Mouse (Mus musculus) liver, embryonic 12.5 days (tissue): Measurements from ENCODE around the gene Gnmt. TPM values are rescaled to one million over a fixed set of nuclear protein-coding genes. Genes with fewer than 3 reads are reported as not detected.
A peak's percentile ranks its signal among the peaks of the same experiment; 100 is the strongest.

Experiments used
- ATAC-seq: fragments of 200-750 bp; cut with Nextera tagmentation; 2 replicates; pipeline ENCODE4 v1.8.0; 2017; ENCODE audit warnings: moderate number of reproducible peaks, mild to moderate bottlenecking, moderate library complexity
- H3K27ac ChIP-seq: fragments of 300-500 bp; sonication (generic); 2 replicates; pipeline ENCODE4 v1.5.1; 2016; ENCODE audit warnings: mild to moderate bottlenecking
- H3K27me3 ChIP-seq: fragments of 300-500 bp; sonication (generic); replicated peaks from 2 replicates; pipeline ENCODE4 v1.6.1; 2016; ENCODE audit warnings: mild to moderate bottlenecking, moderate library complexity
- H3K36me3 ChIP-seq: fragments of 300-500 bp; sonication (generic); 2 replicates; pipeline ENCODE4 v1.6.1; 2016; ENCODE audit warnings: mild to moderate bottlenecking, moderate library complexity
- H3K4me1 ChIP-seq: fragments of 300-500 bp; sonication (generic); 2 replicates; pipeline ENCODE4 v1.6.1; 2016
- H3K4me2 ChIP-seq: fragments of 300-500 bp; sonication (generic); 2 replicates; pipeline ENCODE4 v1.6.1; 2016; ENCODE audit warnings: mild to moderate bottlenecking, moderate library complexity
- H3K4me3 ChIP-seq: fragments of 300-500 bp; sonication (generic); 2 replicates; pipeline ENCODE4 v1.5.1; 2016; ENCODE audit warnings: mild to moderate bottlenecking, moderate library complexity
- H3K9ac ChIP-seq: fragments of 300-500 bp; sonication (generic); 2 replicates; pipeline ENCODE4 v1.6.1; 2016; ENCODE audit warnings: mild to moderate bottlenecking, moderate library complexity
- H3K9me3 ChIP-seq: fragments of 300-500 bp; sonication (generic); replicated peaks from 2 replicates; pipeline ENCODE4 v1.6.1; 2016; ENCODE audit warnings: mild to moderate bottlenecking, moderate library complexity
- WGBS: fragments of 180-500 bp; shearing (Covaris S2); methylation state at CpG from one replicate; pipeline ENCODE4 v1.1.7; 2016; ENCODE audit not compliant: insufficient replicate concordance; 5-methylcytosine and 5-hydroxymethylcytosine counted together
- polyA plus RNA-seq: library from polyadenylated mRNA; unstranded; fragments of >200 nt; fragmentation: Nextera tagmentation; extraction: Ambion mirVana; gene quantifications from 2 replicates; pipeline ENCODE4 v1.2.1, GENCODE M21; 2016

Gnmt gene
- polyA plus RNA-seq, 1 experiment from 2014 or later, result 5.8 TPM

GRCm38 (mm10) chr17:46678911-46679310, 50.1 kb downstream of the Gnmt start:
- no peaks in the 10 kb centered on the region for H3K9me3 ChIP-seq
- H3K4me2 ChIP-seq, result peak overlapping the region; percentile 85
- peak overlapping the region; percentile 90 for H3K27ac ChIP-seq
- no peaks in the 10 kb centered on the region for H3K27me3 ChIP-seq
- 68% methylated on average over 9 of the region's 9 CpGs for WGBS
- H3K4me1 ChIP-seq, result peaks cover 48% of the 10 kb centered on the region
- ATAC-seq, result no peak
- peak overlapping the region; percentile 81 for H3K4me3 ChIP-seq
- peak overlapping the region; percentile 85 for H3K9ac ChIP-seq
- H3K36me3 ChIP-seq, result peaks cover 59% of the 10 kb centered on the region

GRCm38 (mm10) chr17:46678416-46678815, 50.6 kb downstream of the Gnmt start, which contains the start of gene Mea1:
TSS of gene Mea1 (plus strand) at chr17:46678793.
- WGBS, result 92% methylated on average over 7 of the region's 9 CpGs
- Histone ChIP-seq H3K27ac (peak within 1 kb of the TSS; percentile 90), H3K36me3 (peaks cover 54% of the 10 kb centered on the region), H3K4me1 (peaks cover 51% of the 10 kb centered on the region), H3K4me3 (peak within 1 kb of the TSS; percentile 81), H3K9me3 (no peaks in the 10 kb centered on the region), H3K27me3 (no peaks in the 10 kb centered on the region), H3K4me2 (peak within 1 kb of the TSS; percentile 85), H3K9ac (peak within 1 kb of the TSS; percentile 85)
- ATAC-seq, result no peak

Other genes starting within 250 kb of the Gnmt start
- gene Ttbk1, start 241.5 kb downstream of the Gnmt start, polyA plus RNA-seq, result 0.02 and 0.11 TPM in 2 replicates
- 38.5 and 39.3 TPM in 2 replicates for gene Dnph1, start 232.5 kb downstream of the Gnmt start, polyA plus RNA-seq
- 0.69 and 0.93 TPM in 2 replicates for gene Cul9, start 182.8 kb downstream of the Gnmt start, polyA plus RNA-seq
- 6.6 and 6.8 TPM in 2 replicates for gene Srf, start 173.0 kb downstream of the Gnmt start, polyA plus RNA-seq
- 16.8 and 17.7 TPM in 2 replicates for gene Ptk7, start 99.7 kb downstream of the Gnmt start, polyA plus RNA-seq
- 6.3 and 6.6 TPM in 2 replicates for gene Klc4, start 83.1 kb downstream of the Gnmt start, polyA plus RNA-seq
- gene Mrpl2, start 82.9 kb downstream of the Gnmt start, polyA plus RNA-seq, result 95.0 and 106 TPM in 2 replicates
- gene Cul7, start 78.8 kb downstream of the Gnmt start, polyA plus RNA-seq, result 16.9 and 18.3 TPM in 2 replicates
- gene Rrp36, start 54.8 kb downstream of the Gnmt start, polyA plus RNA-seq, result 37.0 and 37.3 TPM in 2 replicates
- gene Mea1, start 50.4 kb downstream of the Gnmt start, polyA plus RNA-seq, result 67.4 and 77.4 TPM in 2 replicates
- 83.4 and 85.0 TPM in 2 replicates for gene Klhdc3, start 48.3 kb downstream of the Gnmt start, polyA plus RNA-seq
- 48.3 and 49.1 TPM in 2 replicates for gene Ppp2r5d, start 24.1 kb downstream of the Gnmt start, polyA plus RNA-seq
- 20.7 and 21.1 TPM in 2 replicates for gene Pex6, start 17.7 kb downstream of the Gnmt start, polyA plus RNA-seq
- gene Cnpy3, start 23.0 kb upstream of the Gnmt start, polyA plus RNA-seq, result 39.6 and 39.7 TPM in 2 replicates
- 0.60 and 0.62 TPM in 2 replicates for gene Ptcra, start 34.5 kb upstream of the Gnmt start, polyA plus RNA-seq
- 55.2 and 56.5 TPM in 2 replicates for gene 2310039H08Rik, start 43.5 kb upstream of the Gnmt start, polyA plus RNA-seq
- 140 and 144 TPM in 2 replicates for gene Rpl7l1, start 53.5 kb upstream of the Gnmt start, polyA plus RNA-seq
- gene Bicral, start 129.3 kb upstream of the Gnmt start, polyA plus RNA-seq, result 4.8 and 5.2 TPM in 2 replicates
- 34.2 and 36.4 TPM in 2 replicates for gene Tbcc, start 161.5 kb upstream of the Gnmt start, polyA plus RNA-seq
- not detected in 2 replicates for gene Prph2, start 181.3 kb upstream of the Gnmt start, polyA plus RNA-seq